Mouse (Mus musculus) heart, embryonic 14.5 days (tissue): ENCODE data around the gene Cog8. TPM values are rescaled to one million over a fixed set of nuclear protein-coding genes. Genes with fewer than 3 reads are reported as not detected.

ENCODE experiments used
- microRNA-seq: library from miRNA; unstranded; fragments of <30 nt; microRNA quantifications from one replicate; pipeline ENCODE4, GENCODE M21; 2016
- polyA plus RNA-seq: library from polyadenylated mRNA; unstranded; fragments of >200 nt; fragmentation: Nextera tagmentation; extraction: Ambion mirVana; gene quantifications from 2 replicates; pipeline ENCODE4 v1.2.1, GENCODE M21; 2014

The Cog8 gene
- polyA plus RNA-seq, 1 experiment from 2014 or later = 26.5 TPM

Small RNAs within 50 kb of the gene (microRNA-seq; reads per million reads assigned to microRNA genes)
- gene Mir7075 = 1.1 reads per million

Other genes starting within 250 kb of the Cog8 start
- gene Has3, start 186.4 kb downstream of the Cog8 start, polyA plus RNA-seq = 0.09 and 0.16 TPM in 2 replicates
- gene Utp4, start 163.1 kb downstream of the Cog8 start, polyA plus RNA-seq = 39.6 and 40.2 TPM in 2 replicates
- 15.0 and 15.4 TPM in 2 replicates for gene Sntb2, start 120.9 kb downstream of the Cog8 start, polyA plus RNA-seq
- 53.6 and 55.9 TPM in 2 replicates for gene Vps4a, start 25.5 kb downstream of the Cog8 start, polyA plus RNA-seq
- 46.1 and 47.4 TPM in 2 replicates for gene Pdf, start 8.1 kb downstream of the Cog8 start, polyA plus RNA-seq
- 49.1 and 54.4 TPM in 2 replicates for gene Nip7, start 188 bp upstream of the Cog8 start, polyA plus RNA-seq
- gene Tmed6, start 9.0 kb upstream of the Cog8 start, polyA plus RNA-seq = not detected in 2 replicates
- gene Terf2, start 39.9 kb upstream of the Cog8 start, polyA plus RNA-seq = 8.3 and 9.8 TPM in 2 replicates
- 65.6 and 71.9 TPM in 2 replicates for gene Cyb5b, start 94.0 kb upstream of the Cog8 start, polyA plus RNA-seq
- 14.9 and 15.6 TPM in 2 replicates for gene Nfat5, start 236.8 kb upstream of the Cog8 start, polyA plus RNA-seq